Mouse (Mus musculus) myocyte (in vitro differentiated cells): ENCODE measurements at regions not wholly inside any gene's neighbourhood (a gene's known extent, or its start where the extent isn't known, plus 50 kb on each side); places are given as distances from the start of the nearest gene placed in this dataset.

Source experiments
- TCF12 ChIP-seq: IDR thresholded peaks from one replicate; pipeline ENCODE4 v1.6.1; 2011; ENCODE audit warnings: mild to moderate bottlenecking, control low read depth; ENCODE audit not compliant: poor library complexity, insufficient read depth, severe bottlenecking
- USF1 ChIP-seq: IDR thresholded peaks from one replicate; pipeline ENCODE4 v1.6.1; 2011; ENCODE audit warnings: low read depth, mild to moderate bottlenecking, control low read depth, moderate library complexity

- TF ChIP-seq USF1 (no peak), TCF12 (no peak)
These were observed 87.3 kb upstream of the Klf14 start for GRCm38 (mm10) chr6:31046197-31046596.
